Mouse (Mus musculus) intestine, postnatal 0 days (tissue): ENCODE data around the gene Szt2. TPM values are rescaled to one million over a fixed set of nuclear protein-coding genes. Genes with fewer than 3 reads are reported as not detected.

Experiments
- ATAC-seq: fragments of 200-750 bp; cut with Nextera tagmentation; 2 replicates; pipeline ENCODE4 v1.8.0; 2017; ENCODE audit warnings: mild to moderate bottlenecking, moderate TSS enrichment, moderate library complexity
- H3K27ac ChIP-seq: fragments of 300-500 bp; sonication (generic); 2 replicates; pipeline ENCODE4 v1.5.1; 2014; ENCODE audit warnings: mild to moderate bottlenecking, low read depth, low read length, moderate library complexity
- H3K27me3 ChIP-seq: fragments of 300-500 bp; sonication (generic); replicated peaks from 2 replicates; pipeline ENCODE4 v1.6.1; 2014; ENCODE audit warnings: low read length, mixed read lengths; ENCODE audit not compliant: control insufficient read depth, insufficient read depth
- H3K36me3 ChIP-seq: fragments of 300-500 bp; sonication (generic); 2 replicates; pipeline ENCODE4 v1.6.1; 2014; ENCODE audit warnings: mild to moderate bottlenecking, moderate library complexity; ENCODE audit not compliant: control insufficient read depth, insufficient read depth
- H3K4me1 ChIP-seq: fragments of 300-500 bp; sonication (generic); replicated peaks from 2 replicates; pipeline ENCODE4 v1.6.1; 2014; ENCODE audit warnings: antibody characterized with exemption, low read length, mixed read lengths; ENCODE audit not compliant: control insufficient read depth, insufficient read depth
- H3K4me2 ChIP-seq: fragments of 300-500 bp; sonication (generic); replicated peaks from 2 replicates; pipeline ENCODE4 v1.6.1; 2014; ENCODE audit warnings: low read depth, mild to moderate bottlenecking, moderate library complexity
- H3K4me3 ChIP-seq: fragments of 300-500 bp; sonication (generic); 2 replicates; pipeline ENCODE4 v1.5.1; 2014; ENCODE audit warnings: low read depth, low read length
- H3K9ac ChIP-seq: fragments of 300-500 bp; sonication (generic); 2 replicates; pipeline ENCODE4 v1.6.1; 2014; ENCODE audit warnings: mild to moderate bottlenecking, low read depth, low read length
- H3K9me3 ChIP-seq: fragments of 300-500 bp; sonication (generic); 2 replicates; pipeline ENCODE4 v1.6.1; 2016; ENCODE audit warnings: mixed run types; ENCODE audit not compliant: control insufficient read depth
- CTCF ChIP-seq: sonication (generic); IDR thresholded peaks from 2 replicates; pipeline ENCODE4 v1.5.1; 2016; ENCODE audit warnings: low read depth, mild to moderate bottlenecking, control low read depth, antibody characterized with exemption, moderate library complexity
- WGBS: fragments of 180-500 bp; shearing (Covaris S2); extraction: QIAGEN DNeasy Blood & Tissue Kit; methylation state at CpG from one replicate; pipeline ENCODE4 v1.1.7; 2014; 5-methylcytosine and 5-hydroxymethylcytosine counted together
- polyA plus RNA-seq: library from polyadenylated mRNA; unstranded; fragments of >200 nt; fragmentation: Nextera tagmentation; extraction: Ambion mirVana; gene quantifications from 2 replicates; pipeline ENCODE4 v1.2.1, GENCODE M21; 2015

Szt2 gene
- polyA plus RNA-seq, 1 experiment from 2014 or later: 2.8 TPM

DNA sequence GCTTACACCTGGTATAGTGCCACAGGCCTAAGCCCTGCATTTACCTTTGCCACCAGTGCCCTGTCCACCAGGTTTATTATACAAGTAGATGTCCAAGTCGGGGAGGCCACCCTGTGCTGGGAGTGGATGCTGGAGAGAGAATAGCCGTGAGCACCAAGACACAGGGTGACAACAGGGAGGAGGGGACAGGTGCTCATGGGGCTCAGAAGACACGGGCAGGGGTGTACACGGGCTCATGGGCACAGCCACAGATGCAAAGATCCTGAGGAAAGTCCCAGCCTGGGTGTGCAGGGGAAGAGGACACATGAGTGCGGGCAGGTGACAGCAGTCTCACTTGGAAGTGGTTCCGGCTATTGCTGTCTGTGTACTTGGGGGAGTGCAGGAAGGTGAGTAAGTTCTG lies 33.1 kb downstream of the Szt2 start:
- Histone ChIP-seq H3K4me3 (no peak overlapping the region), H3K4me2 (no peak overlapping the region), H3K27me3 (no peaks in the 10 kb centered on the region), H3K9me3 (no peaks in the 10 kb centered on the region), H3K4me1 (no peaks in the 10 kb centered on the region), H3K36me3 (peaks cover 91% of the 10 kb centered on the region), H3K27ac (no peak overlapping the region), H3K9ac (no peak overlapping the region)
- WGBS: 96% methylated on average over 6 of the region's 6 CpGs
- no peak for ATAC-seq
- TF ChIP-seq CTCF: no peak

DNA sequence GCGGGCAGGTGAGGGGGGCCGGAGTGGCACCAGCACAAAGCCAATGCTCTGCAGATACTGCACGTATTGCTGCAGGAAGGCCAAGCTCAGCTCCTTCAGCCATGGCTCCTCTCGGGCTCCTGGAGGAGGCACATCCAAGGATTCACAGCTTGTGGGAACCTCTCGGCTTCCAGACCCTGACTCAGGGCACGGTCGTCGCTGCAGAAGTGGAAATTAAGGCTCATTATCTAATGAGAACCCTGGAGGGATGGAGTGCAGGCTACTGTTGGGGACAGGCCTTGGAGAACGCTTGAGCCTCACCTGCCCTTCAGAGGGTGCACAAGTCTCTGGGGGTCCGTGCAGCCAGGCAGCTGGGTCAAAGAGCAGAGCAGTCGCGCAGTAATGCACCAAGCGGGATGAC lies 37.3 kb downstream of the Szt2 start:
- no peaks in the 10 kb centered on the region for H3K9me3 ChIP-seq
- ATAC-seq: no peak
- no peak overlapping the region for H3K4me2 ChIP-seq
- no peak overlapping the region for H3K27ac ChIP-seq
- peaks cover 84% of the 10 kb centered on the region for H3K36me3 ChIP-seq
- H3K4me1 ChIP-seq: no peaks in the 10 kb centered on the region
- WGBS: 91% methylated on average over 13 of the region's 13 CpGs
- no peak overlapping the region for H3K9ac ChIP-seq
- H3K4me3 ChIP-seq: no peak overlapping the region
- no peak for TF ChIP-seq CTCF
- no peaks in the 10 kb centered on the region for H3K27me3 ChIP-seq

DNA sequence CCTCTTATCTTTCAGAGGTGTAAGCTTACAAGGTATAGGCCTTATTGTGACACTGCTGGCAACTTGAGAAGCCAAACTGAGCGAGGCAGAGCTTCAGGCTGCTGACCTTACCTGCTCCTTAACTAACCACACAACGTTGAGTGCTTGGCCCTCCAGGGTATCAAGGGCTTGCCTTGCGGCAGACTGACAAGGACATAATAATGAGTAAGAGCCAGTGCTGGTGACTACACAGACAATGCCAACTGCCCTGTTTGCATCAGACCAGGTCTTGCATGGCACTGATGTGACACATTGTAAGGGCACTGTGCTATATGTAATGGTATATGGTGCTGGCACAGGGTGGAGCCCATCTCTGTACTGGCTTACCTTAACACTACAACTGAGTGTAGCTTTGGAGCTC lies 40.5 kb downstream of the Szt2 start:
- 86% methylated on average over 3 of the region's 3 CpGs for WGBS
- no peak for ATAC-seq
- no peak overlapping the region for H3K4me2 ChIP-seq

DNA sequence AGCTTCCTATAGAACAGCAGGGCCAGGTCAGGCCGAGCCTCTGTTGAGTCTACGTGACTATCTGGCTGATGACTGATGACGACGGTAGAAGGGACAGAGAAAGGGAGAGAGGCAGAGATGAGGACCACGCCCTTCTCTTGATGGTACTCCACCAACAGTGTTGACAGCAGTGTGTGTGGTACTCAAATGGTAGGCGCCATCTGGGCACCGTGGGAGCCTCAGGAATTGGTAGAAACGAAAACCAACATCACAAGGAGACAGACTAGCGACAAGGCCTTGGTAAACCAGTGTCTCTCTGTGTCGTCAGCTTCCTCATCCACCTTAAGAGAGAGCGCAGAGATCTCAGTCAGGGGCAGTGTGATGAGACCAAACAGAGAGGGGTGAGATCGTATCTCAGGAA lies 41.5 kb downstream of the Szt2 start:
- WGBS: 83% methylated on average over 12 of the region's 12 CpGs
- H3K27me3 ChIP-seq: no peaks in the 10 kb centered on the region
- no peak for ATAC-seq
- no peak overlapping the region for H3K4me2 ChIP-seq
- H3K9ac ChIP-seq: no peak overlapping the region
- H3K4me1 ChIP-seq: no peaks in the 10 kb centered on the region
- no peak for TF ChIP-seq CTCF
- no peak overlapping the region for H3K27ac ChIP-seq
- peaks cover 79% of the 10 kb centered on the region for H3K36me3 ChIP-seq
- H3K4me3 ChIP-seq: no peak overlapping the region
- no peaks in the 10 kb centered on the region for H3K9me3 ChIP-seq

More for the DNA sequence above, 40.5 kb downstream of the Szt2 start:
- Histone ChIP-seq H3K9me3 (no peaks in the 10 kb centered on the region), H3K36me3 (peaks cover 79% of the 10 kb centered on the region), H3K9ac (no peak overlapping the region), H3K4me1 (no peaks in the 10 kb centered on the region), H3K27me3 (no peaks in the 10 kb centered on the region), H3K4me3 (no peak overlapping the region), H3K27ac (no peak overlapping the region)
- no peak for TF ChIP-seq CTCF

DNA sequence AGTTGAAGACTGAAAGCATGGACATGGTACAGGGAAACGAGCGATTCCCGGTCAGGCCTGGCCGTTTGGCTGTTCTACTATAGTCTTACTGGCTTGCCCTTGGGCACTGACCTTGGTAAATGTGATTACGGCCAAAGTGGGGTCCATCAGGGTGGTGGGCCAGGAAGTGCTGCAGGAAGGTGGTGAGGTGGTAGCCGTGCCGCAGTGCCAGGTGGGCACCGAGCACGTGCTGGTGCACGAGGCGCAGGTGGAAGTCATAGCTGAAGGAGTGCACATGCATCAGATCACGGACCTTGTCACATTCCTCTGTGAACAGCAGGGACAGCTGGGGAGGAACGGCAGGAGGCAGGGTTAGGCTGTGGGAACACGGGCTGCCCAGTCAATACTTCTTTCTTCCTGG lies 43.1 kb downstream of the Szt2 start:
- H3K4me2 ChIP-seq: no peak overlapping the region
- H3K4me1 ChIP-seq: no peaks in the 10 kb centered on the region
- WGBS: 87% methylated on average over 14 of the region's 14 CpGs
- H3K9ac ChIP-seq: no peak overlapping the region
- no peak overlapping the region for H3K27ac ChIP-seq
- no peaks in the 10 kb centered on the region for H3K27me3 ChIP-seq
- no peak for ATAC-seq
- no peak overlapping the region for H3K4me3 ChIP-seq
- no peak for TF ChIP-seq CTCF
- H3K9me3 ChIP-seq: no peaks in the 10 kb centered on the region
- H3K36me3 ChIP-seq: peaks cover 75% of the 10 kb centered on the region

DNA sequence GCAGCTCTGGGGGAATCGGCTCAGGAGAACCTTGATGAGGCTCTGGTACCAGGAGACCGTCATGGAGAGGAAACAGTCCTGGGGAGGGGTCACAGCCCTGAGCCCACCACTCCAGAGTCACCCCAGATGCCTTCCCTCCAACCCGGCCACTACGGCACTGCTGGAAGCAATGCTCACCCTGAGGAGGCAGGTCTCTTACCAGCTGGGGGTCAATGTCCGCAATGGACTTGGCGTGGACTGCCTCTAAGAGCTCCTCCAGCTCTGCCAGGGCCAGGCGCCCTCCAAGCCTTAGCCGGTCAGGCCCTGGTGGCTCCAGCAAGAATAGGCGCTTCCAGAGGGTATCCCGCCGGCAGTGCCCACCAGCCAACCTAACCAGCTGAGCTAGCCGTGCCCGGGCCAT lies 44.4 kb downstream of the Szt2 start:
- Histone ChIP-seq H3K9me3 (no peaks in the 10 kb centered on the region), H3K36me3 (peaks cover 67% of the 10 kb centered on the region), H3K27me3 (no peaks in the 10 kb centered on the region), H3K9ac (no peak overlapping the region), H3K4me1 (no peaks in the 10 kb centered on the region), H3K4me2 (no peak overlapping the region), H3K4me3 (no peak overlapping the region), H3K27ac (peak overlapping the region; percentile 28; the same call in 1 of the 2 replicates)
- ATAC-seq: no peak
- no peak for TF ChIP-seq CTCF
- 90% methylated on average over 13 of the region's 13 CpGs for WGBS

DNA sequence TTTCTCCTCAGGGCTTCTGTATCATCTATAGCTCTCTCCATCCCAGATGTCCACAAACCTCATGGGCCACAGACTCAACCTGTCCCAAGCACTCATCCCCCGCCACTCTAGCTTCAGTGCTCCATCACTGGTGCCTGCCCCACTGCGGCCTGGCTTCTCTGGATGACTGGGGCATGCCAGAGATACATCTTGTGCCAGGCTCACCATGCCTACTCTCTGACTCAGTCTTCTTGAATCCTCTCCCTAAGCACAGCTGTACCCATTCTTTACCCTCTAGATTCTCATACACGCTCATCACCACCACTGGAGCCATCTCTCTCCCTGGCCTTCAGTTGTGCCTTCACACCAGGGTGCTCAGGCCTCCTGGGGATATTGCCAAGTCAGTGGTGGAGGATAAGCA lies 45.1 kb downstream of the Szt2 start:
- no peak overlapping the region; the same call in 1 of the 2 replicates for H3K27ac ChIP-seq
- ATAC-seq: no peak
- H3K4me1 ChIP-seq: no peaks in the 10 kb centered on the region
- peaks cover 61% of the 10 kb centered on the region for H3K36me3 ChIP-seq
- H3K4me3 ChIP-seq: no peak overlapping the region
- no peak for TF ChIP-seq CTCF
- H3K9me3 ChIP-seq: no peaks in the 10 kb centered on the region
- H3K27me3 ChIP-seq: no peaks in the 10 kb centered on the region
- no peak overlapping the region for H3K4me2 ChIP-seq
- H3K9ac ChIP-seq: no peak overlapping the region
- 96% methylated on average over 3 of the region's 3 CpGs for WGBS
